ENCODE assay signal across 7 mouse cellular contexts in genomic region chr11:117709308-117709707, GRCm38 (mm10). TPM values are rescaled to one million over a fixed set of nuclear protein-coding genes. Genes with fewer than 3 reads are reported as not detected.
A peak's percentile ranks its signal among the peaks of the same experiment; 100 is the strongest.
DNase-seq lines count a peak whose midpoint lies in the region; ATAC-seq and TF ChIP-seq lines count a peak whose summit lies in the region.

No protein-coding gene starts in this region.

- peak overlapping the region; percentile 17; the same call in 1 of the 2 replicates for H3K27ac ChIP-seq in embryonic facial prominence, embryonic 14.5 days (replicated peaks; ENCODE audit: low read depth, low read length)
- H3K27ac ChIP-seq in limb, embryonic 14.5 days (replicated peaks; ENCODE audit: low read depth, low read length), result no peak overlapping the region
- no peak overlapping the region for H3K27ac ChIP-seq in spleen, adult 2 months (ENCODE audit: insufficient read depth, low read length)

- no peaks in the 10 kb centered on the region for H3K9me3 ChIP-seq in embryonic facial prominence, embryonic 14.5 days (ENCODE audit: control insufficient read depth, low read length)
- 0 out of 2 replicates have a peak, but pooled peaks cover 2% of the 10 kb centered on the region for H3K9me3 ChIP-seq in limb, embryonic 14.5 days (ENCODE audit: control insufficient read depth, low read length)

- H3K4me2 ChIP-seq in embryonic facial prominence, embryonic 14.5 days (ENCODE audit: low read depth, low read length), result no peak overlapping the region
- H3K4me2 ChIP-seq in limb, embryonic 14.5 days (replicated peaks; ENCODE audit: low read depth, low read length, severe bottlenecking), result no peak overlapping the region

- WGBS in embryonic facial prominence, embryonic 14.5 days, result 36% methylated on average over 4 of the region's 4 CpGs
- WGBS in limb, embryonic 14.5 days, result 42% methylated on average over 4 of the region's 4 CpGs
- 58% methylated on average over 4 of the region's 4 CpGs for WGBS in spleen, adult 2 months

- no peaks in the 10 kb centered on the region for H3K27me3 ChIP-seq in embryonic facial prominence, embryonic 14.5 days (replicated peaks; ENCODE audit: control insufficient read depth, insufficient read depth, low read length)
- no peaks in the 10 kb centered on the region for H3K27me3 ChIP-seq in limb, embryonic 14.5 days (ENCODE audit: control insufficient read depth, insufficient read depth, low read length)
- H3K27me3 ChIP-seq in spleen, adult 2 months (ENCODE audit: control insufficient read depth, insufficient read depth, low read length), result no peaks in the 10 kb centered on the region

- DNase-seq in layer of hippocampus, adult 11-12 months (ENCODE audit: low spot score), result peak; percentile 70
- no peak for DNase-seq in layer of hippocampus, adult 8-10 months (ENCODE audit: low spot score in 2 of 2)
- peak; percentile 63 for DNase-seq in ES-CJ7 (ENCODE audit: low read depth, low spot score)
- peak; percentile 34 for DNase-seq in WW6 (ENCODE audit: low read depth, low spot score)
- peak; percentile 87 for DNase-seq in embryonic facial prominence, embryonic 14.5 days (ENCODE audit: low spot score)
- peak; percentile 41 for DNase-seq in limb, embryonic 14.5 days (ENCODE audit: low spot score)
- DNase-seq in spleen, adult 2 months (ENCODE audit: low read depth in 1 of 2, low spot score in 2 of 2), result peak; percentile 44 to 56

- peaks cover 18% of the 10 kb centered on the region for H3K36me3 ChIP-seq in embryonic facial prominence, embryonic 14.5 days (ENCODE audit: control insufficient read depth, insufficient read depth, low read length)
- peaks cover 19% of the 10 kb centered on the region for H3K36me3 ChIP-seq in limb, embryonic 14.5 days (ENCODE audit: control insufficient read depth, insufficient read depth, low read length)
- peaks cover 5% of the 10 kb centered on the region; the same call in 1 of the 2 replicates for H3K36me3 ChIP-seq in spleen, adult 2 months (ENCODE audit: control insufficient read depth, insufficient read depth, low read length)

- ATAC-seq in embryonic facial prominence, embryonic 14.5 days (ENCODE audit: low read depth), result peak; percentile 37; the same call in 1 of the 2 replicates
- ATAC-seq in limb, embryonic 14.5 days (ENCODE audit: low FRiP score, low read depth), result no peak

- H3K9ac ChIP-seq in embryonic facial prominence, embryonic 14.5 days (ENCODE audit: low read depth, low read length), result no peak overlapping the region
- 0 out of 2 replicates have a peak overlapping the region, but pooled peaks have one; percentile 5 for H3K9ac ChIP-seq in limb, embryonic 14.5 days (ENCODE audit: low read depth, low read length, severe bottlenecking)

- no peak for TF ChIP-seq CTCF in spleen, adult 2 months (IDR thresholded peaks at IDR 0.05; ENCODE audit: extremely low read depth, insufficient read depth, insufficient read length, insufficient replicate concordance)

- H3K4me3 ChIP-seq in embryonic facial prominence, embryonic 14.5 days (ENCODE audit: low read depth, low read length), result no peak overlapping the region
- H3K4me3 ChIP-seq in limb, embryonic 14.5 days (replicated peaks; ENCODE audit: low read length), result no peak overlapping the region
- no peak overlapping the region for H3K4me3 ChIP-seq in spleen, adult 2 months (ENCODE audit: extremely low read depth, insufficient read depth, insufficient read length)

- no peaks in the 10 kb centered on the region for H3K4me1 ChIP-seq in embryonic facial prominence, embryonic 14.5 days (ENCODE audit: control insufficient read depth, insufficient read depth, low read length)
- H3K4me1 ChIP-seq in limb, embryonic 14.5 days (ENCODE audit: control insufficient read depth, insufficient read depth, low read length), result no peaks in the 10 kb centered on the region
- H3K4me1 ChIP-seq in spleen, adult 2 months (ENCODE audit: control insufficient read depth, insufficient read depth, insufficient read length), result no peaks in the 10 kb centered on the region

- TF ChIP-seq POLR2A in limb, embryonic 14.5 days (IDR thresholded peaks at IDR 0.05; ENCODE audit: borderline replicate concordance, extremely low read depth, insufficient read depth, insufficient read length), result no peak
- no peak for TF ChIP-seq POLR2A in spleen, adult 2 months (IDR thresholded peaks at IDR 0.05; ENCODE audit: low read depth, low read length)

RNA-seq across cellular contexts. Expression of gene Tnrc6c, which starts 55.2 kb away (rescaled TPM):
- 10 to 100 TPM; 69.4 to 83.2 (median 76.7) TPM for total RNA-seq in layer of hippocampus, adult 8-10 months (2022)
- polyA plus RNA-seq in embryonic facial prominence, embryonic 14.5 days (2014; fragmentation: Nextera tagmentation; extraction: Ambion mirVana), result 15.2 and 16.3 TPM in 2 replicates
- polyA plus RNA-seq in limb, embryonic 14.5 days (2012; rRNA removed), result 34.7 and 43.7 TPM in 2 replicates
- polyA plus RNA-seq in limb, embryonic 14.5 days (2014; fragmentation: Nextera tagmentation; extraction: Ambion mirVana), result 18.1 and 21.1 TPM in 2 replicates
- polyA plus RNA-seq in spleen, adult 2 months (2012; rRNA removed), result 22.7 and 29.1 TPM in 2 replicates

Comparison
In these comparisons a context has a peak if more than half of its experiments do, and no peak if none do; other contexts are left out.
1. DNase-seq: peak in layer of hippocampus, adult 11-12 months (single experiment), ES-CJ7 (single experiment), WW6 (single experiment), embryonic facial prominence, embryonic 14.5 days (single experiment), limb, embryonic 14.5 days (single experiment) and spleen, adult 2 months (2 of 2); none in layer of hippocampus, adult 8-10 months (0 of 2).